Mouse (Mus musculus) layer of hippocampus, postnatal 25 days (tissue): ENCODE results near the gene Ptprr. TPM values are rescaled to one million over a fixed set of nuclear protein-coding genes. Genes with fewer than 3 reads are reported as not detected.
A peak's percentile ranks its signal among the peaks of the same experiment; 100 is the strongest.

Experiments
- DNase-seq, 2 experiments: peaks; one replicate each; pipeline ENCODE4 v3.0.0; 2022; ENCODE audit warnings: mixed read lengths in 2 of 2, low spot score in 1 of 2; ENCODE audit errors: extremely low spot score in 1 of 2
- total RNA-seq, 2 experiments: library from RNA; stranded (reverse); gene quantifications; 2 replicates each; pipeline ENCODE4 v1.2.3; 2021

The Ptprr gene
- total RNA-seq, result 10 to 100 TPM; 15.6 to 20.0 TPM

DNA sequence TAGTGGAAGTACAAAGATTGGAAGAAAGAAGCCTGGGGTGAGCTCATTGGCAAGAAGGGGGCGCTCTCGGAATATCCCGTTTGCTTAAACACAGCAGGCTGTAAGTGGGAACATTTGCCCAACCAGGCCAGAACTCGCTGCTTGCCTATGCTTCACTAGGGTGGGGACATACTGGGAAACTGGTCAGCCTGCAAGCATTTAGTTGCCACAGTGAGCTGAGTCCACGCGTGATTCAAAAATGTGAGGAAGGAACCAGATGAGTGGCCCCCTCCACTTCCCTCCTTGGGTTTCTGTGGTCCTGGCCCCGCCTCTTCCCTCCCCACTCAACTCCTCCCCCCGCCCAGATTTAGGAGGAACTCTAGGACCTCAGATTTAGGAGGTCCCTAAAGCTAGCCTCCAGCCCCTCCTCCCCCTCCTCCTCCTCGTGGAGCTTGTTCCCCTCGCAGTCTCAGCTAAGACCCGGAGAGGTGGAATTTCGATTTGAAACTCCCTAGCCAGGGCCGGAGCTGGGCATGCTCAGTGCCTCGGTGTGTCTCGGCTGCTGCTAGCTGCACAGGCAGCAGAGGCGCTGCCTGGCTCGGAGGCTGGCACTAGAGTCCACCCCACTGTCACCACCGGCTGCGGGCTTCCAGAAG, at the start of gene Ptprr:
TSS of gene Ptprr (plus strand) at position 369 of the 635 bp plus-strand sequence.
- DNase-seq, result peak; percentile 74 to 75

- DNase-seq, result no peak
Observed at GRCm38 (mm10) chr10:115976345-115976744, 41.7 kb upstream of the Ptprr start.

GRCm38 (mm10) chr10:115978992-115979391, 39.0 kb upstream of the Ptprr start:
- DNase-seq, result no peak

DNA sequence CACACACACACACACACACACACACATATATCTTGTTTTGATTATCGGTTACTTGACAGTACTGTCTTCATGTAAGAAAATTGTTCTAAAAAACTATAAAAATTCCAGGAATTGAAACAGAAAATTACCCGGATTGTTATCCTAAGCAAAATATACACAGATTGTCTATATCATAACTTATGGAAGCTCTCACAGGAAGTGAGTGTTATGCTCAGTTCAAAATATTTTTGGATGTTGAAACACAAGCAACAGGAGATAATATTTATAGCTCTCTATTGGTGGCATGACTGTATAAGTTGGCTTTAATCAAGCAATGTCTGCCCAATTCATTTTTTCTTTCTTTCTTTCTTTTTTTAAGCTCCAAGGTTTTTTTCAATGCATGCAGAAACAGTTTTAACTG, 38.0 kb upstream of the Ptprr start:
- DNase-seq, result no peak

DNA sequence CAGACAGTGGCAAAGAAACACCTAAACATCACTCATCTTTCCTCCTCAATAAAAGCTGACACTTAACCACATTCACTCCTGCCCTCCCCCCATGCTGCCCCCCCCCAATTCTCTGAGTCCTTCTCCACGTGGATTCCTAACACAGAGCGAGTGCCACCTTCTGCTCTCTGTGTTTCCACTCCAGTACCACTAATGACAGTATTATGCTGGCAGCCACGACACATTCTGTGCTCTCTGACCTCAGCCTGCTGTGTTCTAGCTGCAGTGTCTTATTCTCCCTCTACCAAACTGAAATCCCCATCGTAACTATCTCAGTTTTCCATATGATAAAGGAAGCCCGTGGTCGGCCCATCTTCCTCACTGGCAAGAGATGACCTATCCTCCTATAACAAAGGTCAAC, 33.7 kb upstream of the Ptprr start:
- no peak for DNase-seq

DNA sequence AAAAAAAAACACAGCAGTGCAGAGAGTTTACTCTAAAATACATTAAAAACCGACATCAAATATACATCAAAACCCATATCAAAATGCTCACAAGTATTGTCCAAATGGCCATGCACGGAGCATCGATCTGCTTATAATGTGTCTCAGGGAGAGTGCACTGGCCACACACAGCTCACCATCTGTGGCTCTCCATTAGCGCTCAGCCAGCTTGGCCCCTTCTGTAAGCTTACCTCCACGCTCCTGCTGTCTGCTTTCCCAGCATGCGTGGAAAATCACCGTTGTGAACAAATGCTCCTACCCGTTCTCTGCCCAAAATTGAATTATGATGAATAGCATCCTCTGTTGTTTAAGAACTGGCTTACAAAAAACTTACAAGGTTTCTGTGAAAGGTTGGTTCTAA, 16.2 kb upstream of the Ptprr start:
- peak; percentile 4 to 9 for DNase-seq

DNA sequence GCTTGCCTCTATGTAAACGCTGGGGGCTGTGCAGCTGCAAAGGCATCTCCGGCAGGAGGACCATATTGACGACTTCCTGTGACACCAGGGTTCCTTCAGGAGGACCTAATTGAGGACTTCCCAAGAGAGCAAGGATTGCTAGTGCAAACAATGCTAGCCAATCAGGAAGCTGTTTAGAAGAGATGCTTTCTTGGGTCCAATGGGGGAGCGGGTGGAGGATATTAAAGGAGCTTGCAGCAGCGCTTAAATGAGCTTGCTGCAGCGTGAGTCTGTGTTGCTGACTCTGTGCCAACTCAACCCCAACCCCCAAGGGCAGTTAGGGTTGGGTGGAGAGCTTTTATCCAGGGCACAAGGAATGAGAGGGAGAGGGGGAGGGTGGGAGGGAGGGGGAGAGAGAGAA, 11.3 kb upstream of the Ptprr start:
- no peak for DNase-seq

GRCm38 (mm10) chr10:116018480-116018891, 473 bp downstream of the Ptprr start:
- no peak for DNase-seq

- peak; percentile 43 for DNase-seq
Observed at GRCm38 (mm10) chr10:116019086-116019860, 1.3 kb downstream of the Ptprr start.

- DNase-seq, result no peak
Observed at GRCm38 (mm10) chr10:116021081-116021480, 3.1 kb downstream of the Ptprr start.

GRCm38 (mm10) chr10:116038150-116038549, 20.1 kb downstream of the Ptprr start:
- DNase-seq, result no peak

- no peak for DNase-seq
Observed at GRCm38 (mm10) chr10:116075954-116076353, 57.9 kb downstream of the Ptprr start.

DNA sequence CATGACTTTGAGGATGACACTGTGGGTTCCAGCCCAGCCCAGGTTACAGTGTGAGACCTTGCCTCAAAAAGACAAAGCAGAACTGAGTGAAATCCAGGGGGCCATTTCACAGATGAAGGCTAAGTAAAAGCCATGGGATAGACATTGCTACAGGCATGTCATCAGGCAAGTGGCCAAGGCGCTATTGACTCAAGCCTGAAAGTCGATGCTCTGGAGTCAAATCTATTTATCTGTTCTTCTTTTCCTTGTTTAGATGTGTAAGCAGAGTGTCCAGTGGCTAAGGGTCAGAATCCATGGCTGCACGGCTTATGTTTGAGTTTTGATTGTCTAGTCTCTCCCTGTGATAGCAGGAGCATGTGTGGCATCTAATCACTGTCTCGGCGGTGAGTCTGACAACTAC, 60.6 kb downstream of the Ptprr start:
- no peak for DNase-seq

GRCm38 (mm10) chr10:116079396-116079795, 61.4 kb downstream of the Ptprr start:
- no peak for DNase-seq

DNA sequence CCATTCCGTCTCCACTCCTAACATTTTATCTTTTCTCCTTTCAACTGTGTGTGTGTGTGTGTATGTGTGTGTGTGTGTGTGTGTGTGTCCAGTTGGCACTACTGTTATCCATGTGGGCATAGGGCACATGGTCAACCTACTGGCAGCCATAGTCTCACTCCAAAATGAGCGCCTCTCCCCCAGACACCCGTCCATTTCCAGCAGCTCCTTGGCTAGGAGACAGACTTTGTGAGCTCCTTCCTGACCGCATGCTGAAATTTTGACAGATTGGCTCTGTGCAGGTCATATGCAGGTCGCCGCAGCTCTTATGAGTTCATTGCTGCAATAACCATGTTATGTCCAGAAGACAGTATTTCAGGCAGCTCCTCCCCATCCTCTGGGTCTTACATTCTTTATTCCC, 62.8 kb downstream of the Ptprr start:
- no peak for DNase-seq

DNA sequence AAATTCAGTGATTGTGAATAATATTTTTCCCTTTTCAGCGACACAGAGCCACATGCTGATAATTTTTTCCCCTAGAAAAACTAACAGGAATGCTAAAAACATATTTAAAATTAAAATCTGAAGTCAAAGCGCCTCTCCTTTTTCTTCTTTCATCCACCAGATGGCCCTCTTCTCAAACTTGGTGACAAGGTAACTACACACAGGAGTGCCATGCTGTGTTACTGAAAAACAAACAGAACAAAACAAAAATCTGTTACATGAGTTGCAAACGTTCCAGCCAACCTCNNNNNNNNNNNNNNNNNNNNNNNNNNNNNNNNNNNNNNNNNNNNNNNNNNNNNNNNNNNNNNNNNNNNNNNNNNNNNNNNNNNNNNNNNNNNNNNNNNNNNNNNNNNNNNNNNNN, 66.0 kb downstream of the Ptprr start:
- DNase-seq, result no peak

DNA sequence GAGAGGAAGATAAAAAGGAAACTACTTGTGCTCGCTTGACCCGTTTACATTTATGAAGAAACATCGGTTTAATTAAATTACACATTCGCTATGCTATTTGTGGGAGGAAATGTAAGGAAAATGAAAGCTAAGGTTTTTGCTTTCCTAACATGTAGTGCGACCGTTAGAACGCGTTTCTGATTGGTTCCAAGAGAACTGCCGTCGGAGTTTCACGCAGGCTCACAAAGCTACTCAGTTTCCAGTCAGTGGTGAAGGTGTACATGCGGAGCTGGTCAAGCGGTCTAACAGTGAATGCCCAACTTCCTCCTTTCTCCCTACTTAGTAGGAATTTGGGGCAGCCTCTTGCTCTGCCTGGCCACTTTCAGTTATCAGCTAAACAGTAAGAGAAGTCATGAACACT, 78.5 kb downstream of the Ptprr start:
- no peak for DNase-seq

DNA sequence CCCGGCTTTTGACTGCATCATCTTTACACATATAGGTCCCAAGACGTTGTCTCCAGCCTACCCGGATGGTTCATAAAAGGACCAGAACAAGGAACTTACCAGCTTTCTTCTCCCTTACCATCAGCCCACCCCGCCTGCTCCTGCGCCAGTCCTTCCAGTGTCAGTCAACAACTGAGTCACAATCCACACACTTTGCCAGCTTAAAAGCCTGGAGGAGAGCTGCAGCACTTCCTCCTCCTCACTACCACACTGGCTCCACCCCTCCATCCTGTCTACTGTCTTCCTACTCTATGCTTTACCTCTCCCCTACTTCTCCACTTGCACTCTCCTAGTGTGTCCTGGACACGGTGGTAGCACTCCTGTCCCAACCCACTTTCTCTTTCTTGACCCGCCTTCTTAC, 80.5 kb downstream of the Ptprr start:
- no peak for DNase-seq

GRCm38 (mm10) chr10:116108176-116108575, 90.2 kb downstream of the Ptprr start:
- no peak for DNase-seq

DNA sequence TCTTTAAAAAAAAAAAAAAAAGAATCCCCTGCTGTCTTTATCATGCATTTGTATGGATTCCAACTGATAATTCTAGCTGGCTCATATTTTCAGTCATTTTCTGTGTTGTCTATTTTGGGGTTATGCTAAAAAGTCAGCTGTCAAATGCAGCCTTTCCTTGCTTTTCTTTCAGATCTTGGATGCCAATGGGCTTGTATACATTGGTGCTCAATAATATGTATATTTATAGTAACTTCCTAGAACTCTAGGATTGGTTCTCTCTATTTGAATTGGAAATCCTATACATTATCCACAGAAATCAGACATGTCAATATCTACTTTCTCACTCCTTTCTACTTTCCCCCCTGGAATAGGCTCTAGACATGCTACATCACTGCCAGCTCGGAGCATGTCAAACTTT, 90.7 kb downstream of the Ptprr start:
- no peak for DNase-seq

DNA sequence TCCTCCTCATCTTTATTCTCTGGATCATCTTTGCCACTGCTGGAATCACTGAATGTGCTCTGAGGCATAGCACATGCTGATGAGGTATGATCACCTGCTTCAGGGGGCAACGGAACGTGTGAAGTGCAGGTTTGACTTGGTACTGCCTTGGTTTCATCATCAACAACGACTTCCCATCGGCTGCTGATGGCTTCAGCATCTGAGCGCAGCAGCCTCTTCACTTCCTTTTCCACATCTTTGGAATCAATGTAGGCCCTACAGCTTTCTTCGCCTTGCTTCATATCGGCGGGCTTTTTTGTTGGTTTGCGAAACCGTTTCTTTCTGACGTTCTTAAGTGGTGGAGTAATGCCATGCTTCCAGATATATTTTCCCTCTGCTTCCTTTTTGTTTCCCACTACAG, 94.9 kb downstream of the Ptprr start:
- no peak for DNase-seq

DNA sequence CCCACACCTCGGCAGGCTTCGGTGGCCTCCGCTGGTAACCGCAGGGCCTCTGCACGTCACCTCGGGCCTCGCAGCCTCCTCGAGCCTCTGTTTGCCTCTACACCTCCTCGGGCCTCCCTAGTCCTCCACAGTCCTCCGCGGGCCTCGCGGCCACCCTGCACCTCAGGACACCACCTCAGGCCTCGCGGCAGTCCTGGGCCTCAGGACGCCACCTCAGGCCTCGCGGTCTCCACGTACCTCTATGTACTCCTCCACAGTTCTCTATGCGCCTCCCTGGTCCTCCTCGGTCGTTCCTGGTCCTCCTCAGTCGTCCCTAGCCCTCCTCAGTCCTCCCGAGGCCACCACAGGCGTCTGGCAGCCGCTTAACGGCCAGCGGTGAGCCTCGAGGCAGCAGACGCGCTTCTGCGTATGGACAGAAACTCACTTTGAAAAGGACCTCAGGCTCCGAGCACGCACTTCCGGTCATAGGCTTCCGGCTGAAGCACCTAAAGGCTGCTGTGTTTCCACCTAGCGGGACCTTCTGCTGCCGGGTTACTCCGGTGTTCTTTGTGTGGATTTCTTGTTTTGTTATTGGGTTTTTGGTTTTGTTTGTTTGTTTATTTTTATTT, 96.0 kb downstream of the Ptprr start, which contains the start of gene 4933416C03Rik:
TSS of gene 4933416C03Rik (minus strand) at position 51 of the 608 bp plus-strand sequence.
- DNase-seq, result no peak
